Mouse (Mus musculus) lung, postnatal 0 days (tissue): ENCODE results near the gene Plin4.

ENCODE experiments used
- CTCF ChIP-seq: IDR thresholded peaks from 2 replicates; pipeline ENCODE4 v1.5.1; 2016; ENCODE audit warnings: antibody characterized with exemption, mild to moderate bottlenecking
- EP300 ChIP-seq: IDR thresholded peaks from 2 replicates; pipeline ENCODE4 v1.6.1; 2016; ENCODE audit warnings: antibody characterized with exemption, mild to moderate bottlenecking, control low read depth

DNA sequence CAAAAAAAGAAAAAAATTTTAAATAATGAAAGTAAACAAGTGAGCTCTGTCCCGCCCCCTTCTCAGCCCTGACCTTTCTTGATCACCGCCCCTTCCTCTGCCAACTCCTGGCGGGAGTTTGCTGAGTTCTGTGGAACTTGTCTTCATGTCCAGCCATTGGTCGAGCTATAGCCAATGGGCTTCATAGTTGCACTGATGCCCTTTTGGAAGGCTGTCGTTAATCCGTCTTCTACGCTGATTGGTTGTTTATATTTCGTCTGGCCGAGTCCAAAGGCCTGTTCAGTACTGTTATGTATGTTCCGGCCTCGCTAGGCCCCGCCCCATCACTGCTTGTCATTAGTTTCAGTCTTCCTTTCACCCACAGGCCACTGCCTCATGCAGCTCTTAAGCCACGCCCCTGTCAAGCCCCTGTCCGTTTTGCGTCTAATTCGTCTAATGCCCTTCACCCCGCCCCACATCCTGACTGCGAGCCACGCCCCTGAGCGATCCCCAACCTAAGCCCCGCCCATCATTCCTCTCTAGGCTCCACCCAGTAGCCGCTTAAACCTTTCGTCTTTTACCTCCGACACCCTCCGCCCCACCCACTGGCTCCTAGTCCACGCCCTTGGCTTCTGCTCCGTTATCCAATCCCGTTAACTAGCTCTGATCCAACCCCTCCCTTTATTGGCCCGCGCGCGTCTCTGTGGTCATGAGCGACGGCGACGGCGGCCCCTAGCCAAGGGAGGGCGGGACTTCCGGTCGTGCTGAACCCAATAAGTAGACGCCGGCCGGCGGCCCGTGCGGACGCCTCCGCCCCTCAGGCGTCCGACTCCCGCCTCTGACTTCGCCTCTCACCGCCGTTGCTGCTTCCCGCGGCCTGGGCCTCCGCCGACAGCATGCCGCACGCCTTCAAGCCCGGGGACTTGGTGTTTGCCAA lies 30.5 kb downstream of the Plin4 start, which contains the start of gene Hdgfl2:
- TF ChIP-seq CTCF, result no peak
- peak; percentile 64 for TF ChIP-seq EP300
